Mouse (Mus musculus): ENCODE results near the gene Nfatc3. TPM values are rescaled to one million over a fixed set of nuclear protein-coding genes. Genes with fewer than 3 reads are reported as not detected.
"Not testable (repeated sequence)": the region's sequence is repeated elsewhere in the genome, so short reads cannot be mapped to it uniquely, and the experiment has no call there.

The Nfatc3 gene
- 4.2 and 6.2 TPM in 2 replicates for polyA plus RNA-seq (2016; fragmentation: Nextera tagmentation; extraction: Ambion mirVana)

- WGBS: under 1% methylated on average over 52 of the region's 52 CpGs
- H3K9me3 ChIP-seq: no peaks in the 10 kb centered on the region
- no peaks in the 10 kb centered on the region for H3K27me3 ChIP-seq (ENCODE audit: insufficient read depth, poor library complexity, severe bottlenecking)
- peaks cover 26% of the 10 kb centered on the region for H3K4me1 ChIP-seq (replicated peaks)
- peak; percentile 95 for DNase-seq (ENCODE audit: low spot score)
- peaks cover 6% of the 10 kb centered on the region for H3K36me3 ChIP-seq
- H3K27ac ChIP-seq: peak within 1 kb of the TSS; percentile 96
- peak within 1 kb of the TSS; percentile 88 for H3K4me3 ChIP-seq
Observed at GRCm38 (mm10) chr8:106058731-106059612, at the start of gene Nfatc3. Gene Nfatc3 (plus strand): TSS chr8:106058840.

- H3K27me3 ChIP-seq (ENCODE audit: insufficient read depth, poor library complexity, severe bottlenecking): no peaks in the 10 kb centered on the region
- H3K36me3 ChIP-seq: peaks cover 24% of the 10 kb centered on the region
- DNase-seq (ENCODE audit: low spot score): peak; percentile 93
- peaks cover 23% of the 10 kb centered on the region for H3K4me1 ChIP-seq (replicated peaks)
- peak overlapping the region; percentile 100 for H3K4me3 ChIP-seq
- WGBS: 2% methylated on average over 74 of the region's 74 CpGs
- H3K9me3 ChIP-seq: no peaks in the 10 kb centered on the region
- H3K27ac ChIP-seq: peak overlapping the region; percentile 93
Observed at GRCm38 (mm10) chr8:106010748-106011642, 47.6 kb upstream of the Nfatc3 start.

- DNase-seq (ENCODE audit: low spot score): no peak
- peak within 1 kb of the TSS; percentile 100 for H3K4me3 ChIP-seq
- no peaks in the 10 kb centered on the region for H3K9me3 ChIP-seq
- H3K36me3 ChIP-seq: peaks cover 28% of the 10 kb centered on the region
- peaks cover 23% of the 10 kb centered on the region for H3K4me1 ChIP-seq (replicated peaks)
- peak within 1 kb of the TSS; percentile 93 for H3K27ac ChIP-seq
- no peaks in the 10 kb centered on the region for H3K27me3 ChIP-seq (ENCODE audit: insufficient read depth, poor library complexity, severe bottlenecking)
- WGBS: 3% methylated on average over 6 of the region's 6 CpGs
Observed at GRCm38 (mm10) chr8:106011643-106011986, 47.0 kb upstream of the Nfatc3 start, which contains the start of gene Ddx28. Gene Ddx28 (minus strand): TSS chr8:106011882.

GRCm38 (mm10) chr8:106012203-106012602, 46.4 kb upstream of the Nfatc3 start:
- 84% methylated on average over 8 of the region's 8 CpGs for WGBS
- H3K27me3 ChIP-seq (ENCODE audit: insufficient read depth, poor library complexity, severe bottlenecking); H3K9me3 ChIP-seq; DNase-seq (ENCODE audit: low spot score): not testable (repeated sequence)
- peak overlapping the region; percentile 100 for H3K4me3 ChIP-seq
- peaks cover 23% of the 10 kb centered on the region for H3K4me1 ChIP-seq (replicated peaks)
- peak overlapping the region; percentile 93; the same call in 1 of the 2 replicates for H3K27ac ChIP-seq
- peaks cover 33% of the 10 kb centered on the region for H3K36me3 ChIP-seq

- DNase-seq (ENCODE audit: low spot score): no peak
- H3K27ac ChIP-seq: no peak overlapping the region
- H3K9me3 ChIP-seq: no peaks in the 10 kb centered on the region
- H3K36me3 ChIP-seq: peaks cover 40% of the 10 kb centered on the region
- H3K4me1 ChIP-seq (replicated peaks): peaks cover 6% of the 10 kb centered on the region
- no peak overlapping the region for H3K4me3 ChIP-seq
- no peaks in the 10 kb centered on the region for H3K27me3 ChIP-seq (ENCODE audit: insufficient read depth, poor library complexity, severe bottlenecking)
- WGBS: 93% methylated on average over 6 of the region's 6 CpGs
Observed at GRCm38 (mm10) chr8:106016284-106016683, 42.4 kb upstream of the Nfatc3 start.

GRCm38 (mm10) chr8:106017130-106017529, 41.5 kb upstream of the Nfatc3 start:
- peaks cover under 1% of the 10 kb centered on the region for H3K4me1 ChIP-seq (replicated peaks)
- no peaks in the 10 kb centered on the region for H3K9me3 ChIP-seq
- H3K27ac ChIP-seq: no peak overlapping the region
- DNase-seq (ENCODE audit: low spot score): no peak
- peaks cover 40% of the 10 kb centered on the region for H3K36me3 ChIP-seq
- H3K4me3 ChIP-seq: no peak overlapping the region
- H3K27me3 ChIP-seq (ENCODE audit: insufficient read depth, poor library complexity, severe bottlenecking): no peaks in the 10 kb centered on the region
- WGBS: 96% methylated on average over 7 of the region's 7 CpGs

GRCm38 (mm10) chr8:106018039-106018438, 40.6 kb upstream of the Nfatc3 start:
- DNase-seq (ENCODE audit: low spot score): no peak
- WGBS: 95% methylated on average over 3 of the region's 3 CpGs
- no peaks in the 10 kb centered on the region for H3K9me3 ChIP-seq
- H3K27ac ChIP-seq: no peak overlapping the region
- H3K27me3 ChIP-seq (ENCODE audit: insufficient read depth, poor library complexity, severe bottlenecking): no peaks in the 10 kb centered on the region
- no peak overlapping the region for H3K4me3 ChIP-seq
- H3K36me3 ChIP-seq: peaks cover 40% of the 10 kb centered on the region
- no peaks in the 10 kb centered on the region for H3K4me1 ChIP-seq (replicated peaks)

- peaks cover 38% of the 10 kb centered on the region for H3K36me3 ChIP-seq
- H3K27me3 ChIP-seq (ENCODE audit: insufficient read depth, poor library complexity, severe bottlenecking): no peaks in the 10 kb centered on the region
- H3K4me1 ChIP-seq (replicated peaks): no peaks in the 10 kb centered on the region
- peak; percentile 70 for DNase-seq (ENCODE audit: low spot score)
- H3K4me3 ChIP-seq: no peak overlapping the region
- H3K27ac ChIP-seq: no peak overlapping the region
- no peaks in the 10 kb centered on the region for H3K9me3 ChIP-seq
Observed at GRCm38 (mm10) chr8:106022483-106022882, 36.2 kb upstream of the Nfatc3 start.

- Histone ChIP-seq H3K36me3 (peaks cover 27% of the 10 kb centered on the region), H3K27me3 (ENCODE audit: insufficient read depth, poor library complexity, severe bottlenecking) (no peaks in the 10 kb centered on the region), H3K9me3 (no peaks in the 10 kb centered on the region), H3K4me1 (replicated peaks) (no peaks in the 10 kb centered on the region), H3K27ac (no peak overlapping the region), H3K4me3 (no peak overlapping the region)
- WGBS: 93% methylated on average over 10 of the region's 10 CpGs
- DNase-seq (ENCODE audit: low spot score): no peak
Observed at GRCm38 (mm10) chr8:106038721-106039120, 19.9 kb upstream of the Nfatc3 start.

GRCm38 (mm10) chr8:106039605-106040004, 19.0 kb upstream of the Nfatc3 start:
- Histone ChIP-seq H3K9me3 (no peaks in the 10 kb centered on the region), H3K4me1 (replicated peaks) (peaks cover 2% of the 10 kb centered on the region; the same call in 1 of the 2 replicates), H3K36me3 (peaks cover 26% of the 10 kb centered on the region), H3K27me3 (ENCODE audit: insufficient read depth, poor library complexity, severe bottlenecking) (no peaks in the 10 kb centered on the region), H3K27ac (no peak overlapping the region), H3K4me3 (no peak overlapping the region)
- DNase-seq (ENCODE audit: low spot score): no peak
- 86% methylated on average over 4 of the region's 4 CpGs for WGBS

GRCm38 (mm10) chr8:106040218-106040617, 18.4 kb upstream of the Nfatc3 start:
- H3K4me3 ChIP-seq: no peak overlapping the region
- H3K36me3 ChIP-seq: peaks cover 31% of the 10 kb centered on the region
- no peaks in the 10 kb centered on the region for H3K9me3 ChIP-seq
- 82% methylated on average over 4 of the region's 4 CpGs for whole genome bisulfite sequencing
- no peaks in the 10 kb centered on the region for H3K27me3 ChIP-seq (ENCODE audit: insufficient read depth, poor library complexity, severe bottlenecking)
- peaks cover 8% of the 10 kb centered on the region; the same call in 1 of the 2 replicates for H3K4me1 ChIP-seq (replicated peaks)
- DNase-seq (ENCODE audit: low spot score): no peak
- no peak overlapping the region for H3K27ac ChIP-seq

GRCm38 (mm10) chr8:106043055-106043454, 15.6 kb upstream of the Nfatc3 start:
- no peaks in the 10 kb centered on the region for H3K27me3 ChIP-seq (ENCODE audit: insufficient read depth, poor library complexity, severe bottlenecking)
- 87% methylated on average over 2 of the region's 2 CpGs for WGBS

More at GRCm38 (mm10) chr8:106043055-106043454, 15.6 kb upstream of the Nfatc3 start:
- Histone ChIP-seq H3K4me1 (replicated peaks) (peaks cover 8% of the 10 kb centered on the region; the same call in 1 of the 2 replicates), H3K36me3 (peaks cover 30% of the 10 kb centered on the region), H3K4me3 (no peak overlapping the region), H3K9me3 (no peaks in the 10 kb centered on the region), H3K27ac (no peak overlapping the region; the same call in 1 of the 2 replicates)
- DNase-seq (ENCODE audit: low spot score): no peak

Data from hindbrain, embryonic 10.5 days (tissue).